Mouse (Mus musculus): ENCODE results near the gene Psma7. TPM values are rescaled to one million over a fixed set of nuclear protein-coding genes. Genes with fewer than 3 reads are reported as not detected.

Psma7 gene
- total RNA-seq, 2 experiments from 2014 or later = 533 to 608 TPM

DNA sequence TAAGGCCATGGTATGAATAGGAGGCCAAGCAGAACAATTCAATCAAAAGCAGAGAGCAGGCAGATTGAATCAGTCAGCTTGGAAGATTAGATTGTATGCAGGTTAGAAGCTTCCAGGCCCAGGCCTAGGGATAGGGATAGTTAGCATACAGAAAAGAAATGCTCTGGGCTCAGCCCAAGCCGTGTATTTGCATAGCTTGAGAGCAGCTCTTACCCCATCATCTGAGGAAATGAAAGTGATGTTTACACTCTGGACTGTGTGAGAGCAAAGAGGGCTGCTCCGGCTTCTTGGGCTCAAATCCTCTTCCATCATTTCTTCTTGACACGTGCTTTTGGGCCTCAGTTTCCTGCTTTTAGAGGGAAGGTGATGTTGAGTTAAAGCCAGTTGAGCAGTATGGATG, 5.3 kb upstream of the Psma7 start:
- 0 out of 2 replicates have a peak, but pooled peaks have one; percentile 21 for ATAC-seq (ENCODE audit: poor library complexity, severe bottlenecking)

DNA sequence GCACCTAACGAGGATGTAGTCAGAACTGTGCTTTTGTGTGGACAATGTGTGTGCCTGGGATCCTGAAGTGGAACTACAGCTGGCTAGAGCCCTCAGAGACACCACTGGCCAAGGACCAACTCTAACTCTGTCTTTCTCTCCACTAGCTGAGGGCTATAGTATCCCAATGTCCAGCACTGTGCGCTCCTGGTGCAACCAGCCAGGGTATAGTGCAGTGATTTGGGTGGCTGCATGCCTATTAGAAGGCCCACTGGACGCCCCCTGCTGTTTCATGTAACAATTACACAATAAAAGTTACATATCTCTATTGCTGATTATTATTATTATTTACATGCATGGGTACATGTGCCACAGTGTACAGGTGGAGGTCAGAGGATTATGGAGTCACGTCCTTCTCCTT, 3.0 kb upstream of the Psma7 start:
- peak; percentile 28; the same call in 1 of the 2 replicates for ATAC-seq (ENCODE audit: poor library complexity, severe bottlenecking)

DNA sequence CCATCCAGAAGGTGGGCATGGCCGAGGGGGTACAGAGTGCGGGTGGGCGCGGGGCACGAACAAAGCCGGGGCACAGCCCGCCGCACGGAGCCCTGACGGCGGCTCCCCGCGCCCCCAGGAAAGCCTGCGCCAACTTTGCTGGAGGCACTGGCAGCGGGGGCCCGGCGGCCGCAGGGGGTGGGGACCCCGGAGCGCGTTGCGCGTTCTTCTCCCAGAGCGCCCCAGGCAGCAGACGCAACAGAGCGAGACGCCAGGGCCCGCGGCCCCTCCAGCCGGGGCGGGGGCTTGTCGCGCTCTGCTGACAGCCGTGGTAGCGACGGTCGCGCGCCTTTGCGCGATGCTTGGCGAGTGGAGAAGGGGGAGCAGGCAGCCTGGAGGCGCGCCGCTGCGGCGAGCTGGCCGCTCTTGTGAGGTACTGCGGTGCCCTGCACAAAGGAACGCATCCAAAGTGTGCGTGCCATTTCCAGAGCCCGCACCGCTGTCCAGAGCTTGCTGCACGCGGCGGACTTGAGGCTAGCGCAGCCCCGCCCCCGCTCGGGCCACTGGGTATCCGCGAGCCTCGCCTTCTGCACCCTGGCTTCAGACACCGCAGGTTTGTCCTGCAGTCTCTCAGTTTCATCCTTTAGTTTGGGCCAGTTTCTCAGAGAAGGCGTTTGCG, 754 bp upstream of the Psma7 start:
- ATAC-seq (ENCODE audit: poor library complexity, severe bottlenecking) = peak; percentile 14

DNA sequence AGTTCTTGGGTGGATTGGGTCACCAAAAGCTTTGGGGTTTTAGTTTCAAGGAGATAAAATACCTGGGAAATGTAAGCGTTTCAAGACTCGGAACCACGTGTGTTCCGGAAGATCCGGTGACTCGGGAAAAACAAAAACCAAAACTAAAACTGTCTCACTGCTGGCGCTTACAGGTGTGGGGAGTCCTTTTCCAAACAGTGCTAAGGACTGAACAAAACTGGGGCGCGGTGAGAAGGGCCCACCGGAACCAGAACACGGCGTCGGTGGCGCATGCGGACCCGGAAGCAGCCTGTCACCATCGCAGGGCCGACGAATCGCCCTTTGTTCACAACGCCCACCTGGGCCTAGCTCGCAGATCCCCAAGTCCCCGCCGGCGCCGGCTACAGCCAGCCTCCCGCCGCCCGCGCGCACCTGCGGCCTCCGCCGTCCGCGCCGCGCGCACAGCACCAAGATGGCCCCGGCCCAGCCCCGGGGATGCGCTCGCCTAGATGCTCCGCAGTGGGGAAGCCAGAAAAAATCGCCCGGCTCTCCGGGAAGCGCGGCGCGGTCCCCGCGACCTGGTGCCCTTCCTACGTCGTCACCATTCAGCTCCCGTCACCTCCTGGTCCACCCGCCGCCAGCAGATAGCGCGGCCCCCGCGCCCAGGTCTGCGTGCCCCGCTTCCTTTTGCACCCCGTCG, 517 bp downstream of the Psma7 start:
- peak; percentile 5 for ATAC-seq (ENCODE audit: poor library complexity, severe bottlenecking)

DNA sequence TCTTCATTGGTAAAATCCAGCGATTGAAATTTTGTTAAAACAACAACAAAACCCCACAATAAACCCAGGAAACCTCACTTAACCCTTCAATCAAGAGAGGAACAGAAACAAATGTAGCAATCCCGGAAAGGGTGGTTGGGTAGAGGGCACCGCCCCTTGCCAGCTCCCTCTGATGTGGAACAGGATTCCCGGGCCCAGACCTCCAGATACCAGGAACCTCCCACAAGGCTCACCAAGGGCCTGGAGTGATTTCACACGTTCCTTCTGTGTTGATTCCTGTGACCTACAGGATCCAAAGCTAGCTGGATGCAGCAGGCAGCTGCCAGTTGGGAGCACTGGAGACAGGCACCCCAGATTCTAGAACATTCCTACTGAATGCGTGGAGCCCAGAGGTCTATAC, 1.8 kb downstream of the Psma7 start:
- peak; percentile 52 for ATAC-seq (ENCODE audit: poor library complexity, severe bottlenecking)

DNA sequence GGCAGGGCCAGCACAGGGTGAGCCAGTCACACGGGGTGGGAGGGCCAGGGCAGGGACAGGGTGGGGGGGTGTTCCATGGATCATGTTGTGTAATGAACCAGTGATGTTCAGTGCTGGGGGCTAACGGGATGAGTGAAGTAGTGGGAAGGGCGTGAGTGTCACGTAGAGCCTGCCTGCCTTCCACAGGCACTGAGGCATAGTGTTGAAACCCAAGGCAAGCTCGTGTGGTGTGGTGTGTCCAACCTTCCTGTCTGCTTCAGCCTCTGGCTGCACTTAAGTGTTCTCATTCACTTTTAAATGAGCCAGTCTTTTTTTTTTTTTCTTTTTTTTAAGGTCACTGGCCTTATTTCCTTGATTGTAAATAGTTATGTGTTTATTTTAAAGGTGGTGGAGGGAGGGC, 7.5 kb downstream of the Psma7 start:
- ATAC-seq (ENCODE audit: poor library complexity, severe bottlenecking) = no peak

DNA sequence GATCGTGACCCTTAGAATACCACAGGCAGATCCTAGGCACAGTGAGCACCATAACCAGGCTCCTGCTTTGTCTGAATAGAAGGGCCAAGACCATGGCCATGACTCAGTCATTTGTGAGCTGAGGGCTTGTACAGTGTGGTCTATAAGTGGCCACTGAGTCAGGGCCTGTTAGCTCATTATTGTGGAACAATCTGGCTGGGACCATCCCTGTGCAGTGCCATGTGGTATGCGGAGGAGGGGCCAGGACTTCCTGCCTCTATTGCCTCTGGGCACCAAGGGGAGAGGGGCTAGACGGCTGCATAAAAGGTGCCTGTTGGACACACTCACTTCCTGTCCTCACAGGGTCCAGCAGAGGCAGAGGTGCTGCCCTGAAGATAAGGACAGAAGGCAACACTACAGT, 8.3 kb downstream of the Psma7 start:
- ATAC-seq (ENCODE audit: poor library complexity, severe bottlenecking) = no peak

DNA sequence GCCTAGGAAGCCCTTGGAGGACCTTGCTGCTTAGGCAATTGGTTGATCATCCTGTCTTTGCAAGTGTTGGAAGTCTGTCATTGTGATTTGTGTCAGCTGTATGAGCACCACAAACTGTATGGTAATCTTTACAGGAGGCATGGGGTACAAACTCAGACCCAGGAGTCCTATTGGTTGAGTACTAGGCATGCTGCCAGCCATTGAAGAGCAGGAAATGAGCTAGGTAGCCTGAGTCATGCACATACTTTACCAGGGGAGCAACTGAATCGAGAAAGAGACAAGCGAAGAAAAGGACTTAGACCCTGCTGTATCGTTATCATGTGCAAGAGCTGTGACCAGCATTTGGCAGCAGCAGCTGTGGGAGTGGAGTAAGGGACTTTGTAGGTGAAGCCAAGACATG, 9.3 kb downstream of the Psma7 start:
- no peak for ATAC-seq (ENCODE audit: poor library complexity, severe bottlenecking)

DNA sequence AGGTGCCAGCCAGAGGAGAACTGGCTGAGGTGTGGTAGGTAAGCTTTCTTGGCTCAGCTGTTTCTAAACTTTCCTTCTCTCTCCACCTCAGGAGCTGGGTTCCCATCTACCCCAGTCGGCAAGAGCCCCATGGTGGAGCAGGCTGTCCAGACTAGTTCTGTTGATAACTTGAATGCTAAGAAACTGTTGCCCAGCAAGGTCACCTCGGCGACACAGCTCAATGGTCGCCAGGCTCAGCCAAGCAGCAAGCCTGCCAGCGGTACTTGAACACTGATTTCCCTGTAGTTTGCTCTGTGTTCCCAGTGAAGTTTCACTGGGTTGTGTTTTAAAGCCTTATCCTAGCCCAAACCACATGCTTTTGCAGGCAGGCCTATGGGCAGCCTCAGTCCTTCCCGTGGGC, 11.0 kb downstream of the Psma7 start:
- ATAC-seq (ENCODE audit: poor library complexity, severe bottlenecking) = no peak

DNA sequence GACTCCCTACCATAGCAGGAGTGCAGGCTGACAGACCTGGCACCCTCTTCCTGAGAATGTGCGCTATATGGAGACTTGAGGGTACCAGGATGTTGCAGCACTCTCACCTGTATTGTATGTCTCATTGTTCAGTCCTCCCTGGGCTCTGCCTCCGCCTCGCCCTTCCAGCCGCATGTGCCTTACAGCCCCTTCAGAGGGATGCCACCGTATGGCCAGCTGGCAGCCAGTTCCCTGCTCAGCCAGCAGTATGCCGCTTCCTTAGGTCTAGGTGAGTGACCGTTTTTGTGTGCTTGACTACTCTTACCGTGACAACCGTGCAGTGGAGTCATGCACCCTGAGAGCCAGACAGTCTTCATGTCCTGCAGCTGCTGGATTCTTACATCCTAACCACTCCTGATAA, 14.5 kb downstream of the Psma7 start:
- no peak for ATAC-seq (ENCODE audit: poor library complexity, severe bottlenecking)

DNA sequence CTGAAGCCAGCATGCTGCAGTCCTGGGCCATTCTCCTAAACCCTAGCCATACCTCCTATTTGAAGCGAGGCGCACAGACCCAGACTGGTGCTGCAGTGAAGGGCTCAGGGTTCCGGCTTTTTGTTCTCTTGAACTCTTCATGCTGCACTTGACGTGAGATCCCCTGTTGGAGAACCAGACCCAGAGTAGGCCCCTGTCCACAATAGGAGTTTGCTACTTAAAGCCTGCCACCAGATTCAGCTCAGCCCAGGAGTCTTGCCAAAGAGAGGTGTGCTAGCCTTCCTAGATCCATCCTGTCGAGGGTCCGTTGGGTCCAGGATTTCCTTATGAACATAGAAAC, 16.4 kb downstream of the Psma7 start:
- ATAC-seq (ENCODE audit: poor library complexity, severe bottlenecking) = no peak

DNA sequence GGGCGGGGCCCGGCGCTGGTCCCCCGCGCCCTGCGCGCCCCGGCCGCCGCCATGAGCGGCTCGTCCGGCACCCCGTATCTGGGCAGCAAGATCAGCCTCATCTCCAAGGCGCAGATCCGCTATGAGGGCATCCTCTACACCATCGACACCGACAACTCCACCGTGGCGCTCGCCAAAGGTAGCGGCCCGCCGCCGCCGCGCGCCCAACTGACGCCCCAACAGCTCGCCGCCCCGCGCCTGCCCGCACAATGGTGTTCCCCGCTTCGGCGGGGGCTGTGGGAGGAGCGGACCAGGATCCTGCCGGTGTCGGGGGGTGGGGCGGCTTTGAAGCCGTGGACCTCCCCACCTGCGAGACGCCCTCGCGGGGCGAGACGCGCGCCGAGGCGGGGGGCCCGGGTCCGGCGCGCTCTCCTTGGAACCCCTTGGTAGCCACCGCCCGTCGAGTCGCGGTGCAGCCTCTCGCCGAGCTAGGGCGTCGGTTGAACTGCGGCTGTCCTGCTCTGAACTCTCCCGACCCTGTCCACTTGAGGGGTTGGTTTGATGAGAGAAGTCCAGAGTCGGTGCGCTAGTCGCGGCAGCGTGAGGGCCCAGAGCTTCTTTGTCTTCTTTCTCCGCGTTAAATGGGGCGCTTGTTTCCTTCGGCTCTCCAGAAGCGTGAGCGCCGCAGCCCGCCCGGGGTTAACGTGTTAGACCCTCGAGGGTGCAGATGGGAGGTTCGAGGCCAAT, 16.9 kb downstream of the Psma7 start:
- peak; percentile 6; the same call in 1 of the 2 replicates for ATAC-seq (ENCODE audit: poor library complexity, severe bottlenecking)

DNA sequence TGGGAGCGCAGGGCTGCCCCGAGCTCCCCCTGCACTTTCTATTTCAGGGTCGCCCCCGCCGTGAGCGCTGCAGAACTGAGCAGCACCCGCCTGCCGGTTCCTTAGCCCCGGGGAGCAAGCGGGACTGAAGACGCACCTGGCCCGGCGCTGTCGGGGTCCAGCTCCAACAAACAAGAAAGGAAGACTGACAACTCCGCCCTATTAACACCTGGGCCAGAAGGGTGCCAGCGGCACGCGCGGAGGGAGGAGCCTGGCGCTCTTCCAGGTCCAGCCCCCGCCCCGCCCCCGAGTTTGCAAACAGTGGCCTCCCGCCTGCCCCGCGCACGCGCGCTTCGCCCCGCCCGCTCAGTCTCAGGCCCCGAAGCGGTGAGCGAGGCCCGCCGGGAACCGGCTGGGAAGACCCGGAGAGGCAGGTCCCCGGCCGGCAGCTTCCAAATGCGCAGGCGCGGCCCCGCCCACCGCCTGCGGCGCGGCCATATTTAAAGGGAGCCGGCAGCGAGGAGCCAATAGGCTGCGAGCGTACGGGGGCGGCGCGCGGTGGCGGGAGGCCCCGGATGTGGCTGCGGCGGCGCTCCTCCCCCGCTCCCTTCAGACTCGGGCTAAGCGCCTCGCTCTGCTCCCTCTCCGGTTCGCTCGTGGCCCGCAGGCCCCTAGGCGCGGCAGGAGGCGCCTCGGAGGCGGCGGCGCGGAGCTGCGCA, 17.7 kb downstream of the Psma7 start, which contains the start of gene Lsm14b:
TSS of gene Lsm14b (plus strand) at position 587 of the 698 bp plus-strand sequence.
- ATAC-seq (ENCODE audit: poor library complexity, severe bottlenecking) = peak; percentile 89

DNA sequence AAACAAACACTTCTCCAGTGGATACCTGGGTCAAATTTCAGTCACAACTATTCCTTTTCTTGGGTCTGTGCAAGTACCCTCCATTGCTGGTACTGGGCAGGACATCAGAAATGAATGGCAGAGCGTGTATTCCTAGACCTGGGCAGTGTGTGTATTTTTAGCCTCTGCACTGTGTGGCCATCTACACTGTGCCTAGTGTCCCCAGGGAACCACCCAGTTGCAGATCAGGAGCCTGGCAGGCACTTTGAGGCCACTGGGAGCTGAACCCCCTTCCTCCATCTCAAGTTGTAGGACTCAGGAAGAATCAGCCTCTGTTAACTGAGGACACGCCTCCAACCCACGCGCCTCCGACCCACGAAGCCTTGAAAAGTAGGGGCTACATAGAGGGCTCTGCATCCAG, 19.5 kb downstream of the Psma7 start:
- no peak for ATAC-seq (ENCODE audit: poor library complexity, severe bottlenecking)

DNA sequence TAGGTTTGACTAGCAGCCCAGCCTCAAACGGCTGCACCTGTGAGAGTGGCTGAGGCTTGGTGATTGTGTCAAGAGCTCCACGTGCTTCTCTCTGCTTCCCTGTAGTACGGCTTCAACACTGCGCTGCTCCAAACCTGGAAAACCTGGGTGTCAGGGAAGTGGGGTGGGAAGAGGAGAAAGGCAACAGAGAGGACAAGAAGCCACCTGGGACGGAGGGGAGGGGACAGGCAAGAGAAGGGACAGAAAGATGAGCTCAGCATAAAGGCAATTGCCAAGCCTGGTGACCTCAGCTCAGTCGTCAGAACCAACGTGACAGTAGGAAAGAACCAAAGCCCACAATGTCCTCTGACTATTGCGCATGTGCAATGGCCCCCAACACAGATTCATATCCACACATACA, 21.3 kb downstream of the Psma7 start:
- no peak for ATAC-seq (ENCODE audit: poor library complexity, severe bottlenecking)

DNA sequence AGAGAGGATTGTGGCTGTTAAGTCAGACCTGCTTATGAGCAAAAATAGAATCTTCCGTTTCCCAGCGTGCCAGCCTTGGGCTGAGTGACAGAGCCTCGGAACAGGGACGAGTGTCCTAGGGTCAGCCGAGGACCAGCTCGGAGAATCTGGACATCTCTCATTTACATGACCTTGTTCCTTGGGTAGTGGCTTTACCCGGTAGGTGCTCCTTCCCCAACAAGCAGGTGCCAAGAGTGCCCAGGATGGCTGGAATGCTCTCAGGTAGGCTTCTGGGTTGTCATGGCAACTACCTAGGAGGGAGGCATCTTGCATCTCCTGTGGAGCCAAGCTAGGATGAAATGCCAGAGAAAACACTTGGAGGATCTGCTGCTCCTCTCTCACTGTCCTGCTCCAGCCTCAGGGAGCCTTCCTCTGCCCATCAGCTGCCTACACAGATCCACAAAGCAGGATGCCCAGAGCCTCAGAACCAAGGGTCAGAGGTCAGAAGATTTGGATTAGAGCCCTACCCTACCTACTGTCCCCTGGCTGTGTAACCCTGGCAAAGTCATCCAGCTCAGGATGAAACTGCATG, 22.1 kb downstream of the Psma7 start:
- ATAC-seq (ENCODE audit: poor library complexity, severe bottlenecking) = no peak

DNA sequence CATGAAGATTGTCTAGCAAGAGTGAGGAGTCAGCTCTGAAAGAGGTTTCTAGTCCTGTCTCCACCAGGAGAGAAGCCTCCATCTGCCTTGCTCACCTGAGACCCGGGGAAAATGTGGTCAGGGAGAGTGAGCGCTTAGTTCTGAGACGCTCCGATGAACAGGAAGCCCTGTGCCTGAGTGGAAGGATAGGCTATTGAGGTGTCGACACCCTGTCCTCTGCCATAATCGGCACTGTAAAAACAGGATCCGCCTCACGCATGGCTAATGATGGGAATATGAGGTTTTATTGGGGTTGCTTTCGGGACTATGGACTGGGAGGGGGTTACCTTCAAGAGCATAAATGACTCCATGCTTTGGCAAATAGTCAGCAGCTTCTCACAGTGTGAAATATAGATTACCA, 23.7 kb downstream of the Psma7 start:
- no peak for ATAC-seq (ENCODE audit: poor library complexity, severe bottlenecking)

DNA sequence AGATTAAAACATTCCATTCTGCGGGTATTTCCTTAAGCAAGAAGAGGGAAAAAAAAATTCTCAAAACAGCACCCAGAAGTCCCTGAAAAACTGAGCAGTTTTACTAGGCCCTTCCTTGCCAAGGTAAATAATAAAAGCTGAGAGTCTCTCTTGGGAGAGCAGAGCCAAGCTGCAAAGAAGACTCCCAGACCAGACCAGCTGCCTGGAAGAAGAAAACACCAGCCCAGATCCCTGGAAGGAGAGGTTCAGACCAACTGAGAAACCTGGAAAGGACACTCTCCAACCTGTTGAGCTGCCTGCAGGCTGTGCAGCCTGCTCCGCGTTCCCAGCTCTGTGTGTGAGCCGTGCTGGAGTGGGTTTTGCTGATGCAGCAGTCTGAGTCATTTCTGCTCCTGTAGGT, 24.6 kb downstream of the Psma7 start:
- no peak for ATAC-seq (ENCODE audit: poor library complexity, severe bottlenecking)

DNA sequence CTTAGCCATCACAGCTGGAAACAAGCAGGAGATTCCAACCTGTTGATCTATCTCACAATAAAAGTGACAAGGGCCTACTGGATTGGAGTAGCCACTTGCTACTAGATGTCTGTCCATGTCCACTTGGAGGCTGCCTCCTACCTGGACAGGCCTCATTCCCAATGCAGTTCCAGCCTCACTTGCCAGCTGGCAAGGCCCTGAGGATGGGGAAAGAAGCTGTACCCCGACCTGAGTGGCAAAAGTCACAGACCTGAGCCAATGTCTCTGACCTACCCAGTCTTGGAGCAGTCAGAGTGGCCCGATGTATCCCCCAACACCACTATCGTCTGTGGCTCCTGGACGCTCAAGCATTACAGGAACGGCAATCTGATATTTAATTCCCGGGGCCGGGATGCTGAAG, 28.5 kb downstream of the Psma7 start:
- no peak for ATAC-seq (ENCODE audit: poor library complexity, severe bottlenecking)

DNA sequence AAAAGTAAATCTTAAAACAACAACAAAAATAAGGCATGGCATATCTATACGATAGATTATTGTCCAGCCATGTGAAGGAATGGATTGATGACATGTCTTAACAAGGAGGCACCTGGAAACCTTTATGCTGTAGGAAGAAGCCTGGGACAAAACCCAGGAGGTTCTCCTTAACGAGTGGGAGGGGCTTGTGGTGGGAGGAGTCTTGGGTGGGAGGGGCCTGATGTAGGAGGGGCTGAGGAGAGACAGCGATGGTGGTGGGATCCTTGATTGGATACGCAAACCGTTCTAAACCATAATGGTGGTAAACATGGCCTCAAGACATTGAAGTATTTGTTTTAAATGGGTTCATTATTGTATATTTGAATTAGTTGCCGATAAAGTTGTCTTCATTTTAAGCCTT, 30.9 kb downstream of the Psma7 start:
- ATAC-seq (ENCODE audit: poor library complexity, severe bottlenecking) = no peak

DNA sequence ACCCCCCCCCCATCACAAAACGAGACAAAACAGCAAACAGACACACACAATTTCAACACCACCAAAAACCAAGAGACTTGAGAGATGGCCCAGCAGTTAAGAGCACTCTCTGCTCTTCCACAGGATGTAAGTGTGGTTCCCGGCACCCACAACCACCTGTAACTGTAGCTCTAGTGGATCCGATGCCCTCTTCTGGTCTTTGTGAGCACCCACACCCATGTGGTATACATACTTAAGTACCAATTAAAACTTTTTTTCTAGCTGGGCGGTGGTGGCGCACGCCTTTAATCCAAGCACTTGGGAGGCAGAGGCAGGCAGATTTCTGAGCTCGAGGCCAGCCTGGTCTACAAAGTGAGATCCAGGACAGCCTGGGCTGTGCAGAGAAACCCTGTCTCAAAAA, 31.5 kb downstream of the Psma7 start:
- ATAC-seq (ENCODE audit: poor library complexity, severe bottlenecking) = no peak
